Mouse (Mus musculus) testis, postnatal 10 days (tissue): ENCODE results near the gene Olfr1269.

Experiments
- DNase-seq: peaks from one replicate; pipeline ENCODE4 v3.0.0; 2021; ENCODE audit warnings: low spot score

The Olfr1269 gene

GRCm38 (mm10) chr2:90121312-90121711, at the start of gene Olfr1269:
Olfr1269 (minus strand) TSS chr2:90121412.
- DNase-seq, result no peak

GRCm38 (mm10) chr2:90153916-90154315, 32.7 kb upstream of the Olfr1269 start:
- no peak for DNase-seq

DNA sequence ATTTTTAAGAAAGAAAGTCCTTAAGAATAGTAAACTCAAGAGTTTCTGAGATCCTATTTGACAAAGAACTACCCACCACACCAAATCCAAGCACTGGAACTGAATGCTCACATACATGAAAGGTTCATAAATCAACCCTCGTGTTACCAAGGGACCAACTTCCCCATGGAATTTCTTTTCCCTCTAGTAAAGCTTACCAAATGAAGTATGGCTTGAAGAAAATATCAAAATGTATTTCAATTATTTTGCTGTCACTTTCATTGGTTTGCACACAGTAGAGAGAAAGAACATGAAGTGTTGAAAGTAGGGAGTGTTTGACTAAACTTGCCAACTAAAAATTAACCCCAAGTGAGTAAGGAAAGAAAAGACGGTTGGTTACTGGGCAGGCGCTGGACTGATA, 31.8 kb upstream of the Olfr1269 start, which contains the start of gene Olfr1270:
Gene Olfr1270, minus strand, starts transcription at position 101 of the 400 bp plus-strand sequence.
- DNase-seq, result no peak

DNA sequence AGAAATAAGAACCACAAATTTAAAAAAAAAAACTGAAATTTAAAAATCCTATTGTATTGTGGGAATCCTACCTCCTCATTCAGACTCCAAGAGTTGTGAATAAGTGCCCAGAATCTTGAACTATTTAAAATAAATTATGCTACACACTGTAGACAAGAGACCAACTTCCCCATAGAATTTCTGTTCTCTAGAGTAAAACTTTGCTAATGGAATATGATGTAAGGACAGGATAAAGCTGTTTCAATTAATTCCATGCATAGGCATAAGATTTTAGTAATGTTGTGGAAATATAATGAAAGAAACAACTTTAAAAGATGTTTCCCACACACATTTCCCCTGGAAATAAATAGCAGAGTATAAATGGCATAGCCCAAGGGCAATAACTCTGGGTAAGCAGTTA, 21.0 kb upstream of the Olfr1269 start, which contains the start of gene Olfr32:
Gene Olfr32, minus strand, starts transcription at position 101 of the 400 bp plus-strand sequence.
- no peak for DNase-seq

- no peak for DNase-seq
These were observed 51.1 kb downstream of the Olfr1269 start for GRCm38 (mm10) chr2:90070065-90070464.
